Comparison of ENCODE assay signal across 19 mouse cellular contexts in genomic region chr19:28512475-28512874, GRCm38 (mm10).
DNase-seq lines count a peak whose midpoint lies in the region; ATAC-seq lines count a peak whose summit lies in the region.
"Had no signal": no experiment of that assay in that cellular context is flagged by ENCODE, and none has a peak within 500 bp of the region (broad histone marks: within the 10 kb centered on the region; RNA-seq: fewer than 3 reads in every experiment).

No protein-coding gene starts in this region.

- ATAC-seq in intestine, embryonic 16.5 days = peak; percentile 76
- ATAC-seq in limb, embryonic 12.5 days (ENCODE audit: insufficient number of reproducible peaks, insufficient read depth, low FRiP score, low TSS enrichment, low read depth) = peak; percentile 86
- ATAC-seq in forebrain, embryonic 13.5 days = no peak
- ATAC-seq: forebrain, postnatal 0 days had no signal

- peaks cover 2% of the 10 kb centered on the region; the same call in 1 of the 2 replicates for H3K4me1 ChIP-seq in intestine, embryonic 16.5 days (ENCODE audit: control insufficient read depth, insufficient read depth, low read length)
- H3K4me1 ChIP-seq in limb, embryonic 12.5 days (replicated peaks) = peaks cover 28% of the 10 kb centered on the region
- peaks cover 8% of the 10 kb centered on the region for H3K4me1 ChIP-seq in forebrain, embryonic 13.5 days
- H3K4me1 ChIP-seq: heart, embryonic 12.5 days had no signal

- WGBS in intestine, embryonic 16.5 days = 44% methylated on average over 11 of the region's 11 CpGs
- WGBS in limb, embryonic 12.5 days = 17% methylated on average over 11 of the region's 11 CpGs
- 87% methylated on average over 11 of the region's 11 CpGs for WGBS in forebrain, embryonic 13.5 days

- H3K27me3 ChIP-seq in intestine, embryonic 16.5 days (replicated peaks; ENCODE audit: control insufficient read depth, insufficient read depth, low read length) = no peaks in the 10 kb centered on the region
- H3K27me3 ChIP-seq in limb, embryonic 12.5 days = no peaks in the 10 kb centered on the region
- no peaks in the 10 kb centered on the region for H3K27me3 ChIP-seq in forebrain, embryonic 13.5 days
- H3K27me3 ChIP-seq: embryonic facial prominence, embryonic 13.5 days; forebrain, embryonic 12.5 days; heart, embryonic 12.5 days had no signal

- peak; percentile 34 for DNase-seq in testis, postnatal 10 days (ENCODE audit: low spot score)
- no peak for DNase-seq in testis, postnatal 14 days (ENCODE audit: low spot score)
- DNase-seq in right cerebral cortex, adult 2 months (ENCODE audit: low spot score in 2 of 2) = no peak
- no peak for DNase-seq in yolk sac, embryonic 10.5 days (ENCODE audit: low spot score)
- DNase-seq: adrenal gland, postnatal 14 days; cerebellum, adult 11-12 months; cerebellum, adult 9-10 months; cerebellum, postnatal 25 days; forebrain, postnatal 0 days; gastrocnemius, adult 2 months; gastrocnemius, postnatal 25 days had no signal

- H3K4me3 ChIP-seq in intestine, embryonic 16.5 days (ENCODE audit: low read length) = no peak overlapping the region
- no peak overlapping the region for H3K4me3 ChIP-seq in limb, embryonic 12.5 days (replicated peaks)
- no peak overlapping the region for H3K4me3 ChIP-seq in forebrain, embryonic 13.5 days
- H3K4me3 ChIP-seq: embryonic facial prominence, embryonic 13.5 days; forebrain, embryonic 12.5 days; gastrocnemius, adult 2 months; heart, embryonic 12.5 days; hindbrain, embryonic 10.5 days had no signal

- no peaks in the 10 kb centered on the region for H3K9me3 ChIP-seq in intestine, embryonic 16.5 days (ENCODE audit: control insufficient read depth, low read length)
- no peaks in the 10 kb centered on the region for H3K9me3 ChIP-seq in limb, embryonic 12.5 days
- H3K9me3 ChIP-seq in forebrain, embryonic 13.5 days (replicated peaks) = no peaks in the 10 kb centered on the region
- H3K9me3 ChIP-seq: embryonic facial prominence, embryonic 13.5 days; forebrain, embryonic 12.5 days; hindbrain, embryonic 10.5 days had no signal

- H3K4me2 ChIP-seq in intestine, embryonic 16.5 days (ENCODE audit: low read depth, low read length) = no peak overlapping the region
- H3K4me2 ChIP-seq in limb, embryonic 12.5 days = peak overlapping the region; percentile 30
- H3K4me2 ChIP-seq in forebrain, embryonic 13.5 days = no peak overlapping the region
- H3K4me2 ChIP-seq: embryonic facial prominence, embryonic 13.5 days; forebrain, embryonic 12.5 days; heart, embryonic 12.5 days; hindbrain, embryonic 14.5 days had no signal

- H3K36me3 ChIP-seq in intestine, embryonic 16.5 days (ENCODE audit: control insufficient read depth, insufficient read depth, low read length) = no peaks in the 10 kb centered on the region
- no peaks in the 10 kb centered on the region for H3K36me3 ChIP-seq in limb, embryonic 12.5 days
- no peaks in the 10 kb centered on the region for H3K36me3 ChIP-seq in forebrain, embryonic 13.5 days (ENCODE audit: poor library complexity, severe bottlenecking)
- H3K36me3 ChIP-seq: embryonic facial prominence, embryonic 13.5 days; forebrain, embryonic 12.5 days; heart, embryonic 12.5 days; hindbrain, embryonic 10.5 days had no signal

- H3K9ac ChIP-seq in intestine, embryonic 16.5 days (ENCODE audit: low read depth, low read length) = no peak overlapping the region
- no peak overlapping the region for H3K9ac ChIP-seq in limb, embryonic 12.5 days (replicated peaks)
- no peak overlapping the region for H3K9ac ChIP-seq in forebrain, embryonic 13.5 days
- H3K9ac ChIP-seq: embryonic facial prominence, embryonic 13.5 days; forebrain, embryonic 12.5 days; forebrain, postnatal 0 days; heart, embryonic 12.5 days; hindbrain, embryonic 14.5 days had no signal

- no peak overlapping the region for H3K27ac ChIP-seq in intestine, embryonic 16.5 days (ENCODE audit: low read length)
- peak overlapping the region; percentile 36 for H3K27ac ChIP-seq in limb, embryonic 12.5 days
- H3K27ac ChIP-seq in forebrain, embryonic 13.5 days = no peak overlapping the region
- H3K27ac ChIP-seq: embryonic facial prominence, embryonic 13.5 days; forebrain, embryonic 12.5 days; gastrocnemius, adult 2 months; hindbrain, embryonic 10.5 days; hindbrain, embryonic 14.5 days had no signal
